Mouse (Mus musculus): ENCODE data around the gene Rmnd5b.

DNA sequence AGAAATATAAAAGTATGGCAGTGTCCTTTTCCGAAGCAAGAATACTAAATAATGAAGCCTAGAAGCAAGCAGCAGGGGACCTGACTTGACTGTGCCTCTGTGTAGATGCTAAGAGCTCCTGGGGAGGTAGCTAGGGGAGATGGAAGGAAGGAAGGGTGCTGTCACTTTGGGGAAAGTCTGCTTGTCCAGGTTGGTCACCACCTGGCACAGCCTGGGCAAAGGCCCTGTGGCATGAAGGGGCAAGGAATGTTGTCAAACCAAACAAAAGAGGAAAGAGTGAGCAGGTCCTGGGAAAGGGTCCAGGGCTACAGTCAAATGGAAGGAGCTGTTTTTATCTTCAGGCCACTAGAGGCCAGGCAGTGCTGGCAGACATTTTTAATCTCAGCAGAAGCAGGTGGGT lies 48.6 kb downstream of the Rmnd5b start:
- TF ChIP-seq POLR2A (IDR thresholded peaks at IDR 0.05; ENCODE audit: borderline replicate concordance, low read depth, low read length) = no peak
- TF ChIP-seq CTCF (IDR thresholded peaks at IDR 0.05; ENCODE audit: low read depth, low read length) = no peak

Data from bone marrow macrophage, adult 2 months (primary cell).